ENCODE assay signal across 9 mouse cellular contexts in the genomic region with DNA sequence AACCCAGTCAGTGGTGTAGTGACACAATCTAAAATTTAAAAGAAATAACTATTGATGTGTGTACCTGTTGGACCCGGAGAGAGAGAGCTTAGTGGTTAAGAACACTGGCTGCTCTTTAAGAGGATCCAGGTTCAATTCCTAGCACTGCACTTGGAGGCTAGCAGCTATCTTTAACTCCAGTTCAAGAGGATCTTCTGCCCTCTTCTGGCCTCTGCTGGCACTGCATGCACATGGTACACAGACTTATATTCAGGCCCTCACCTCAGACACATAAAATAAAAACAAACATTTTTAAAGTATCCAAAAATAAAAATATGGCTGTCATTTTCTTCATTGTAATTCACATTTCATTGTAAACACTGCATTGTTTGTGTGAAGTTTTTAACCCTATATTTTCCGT. TPM values are rescaled to one million over a fixed set of nuclear protein-coding genes. Genes with fewer than 3 reads are reported as not detected.
DNase-seq lines count a peak whose midpoint lies in the region; ATAC-seq lines count a peak whose summit lies in the region.
"Had no signal": no experiment of that assay in that cellular context is flagged by ENCODE, and none has a peak within 500 bp of the region (broad histone marks: within the 10 kb centered on the region; RNA-seq: fewer than 3 reads in every experiment).

No protein-coding gene starts in this region.

- H3K4me1 ChIP-seq in hindbrain, embryonic 11.5 days (replicated peaks; ENCODE audit: control insufficient read depth, insufficient read depth, low read length), result no peaks in the 10 kb centered on the region
- H3K4me1 ChIP-seq in hindbrain, embryonic 14.5 days (replicated peaks; ENCODE audit: control insufficient read depth, insufficient read depth, low read length), result no peaks in the 10 kb centered on the region

- H3K27ac ChIP-seq in hindbrain, embryonic 11.5 days (ENCODE audit: low read depth, low read length), result no peak overlapping the region
- H3K27ac ChIP-seq in hindbrain, embryonic 14.5 days, result no peak overlapping the region

- DNase-seq in hindbrain, embryonic 11.5 days (ENCODE audit: low spot score), result peak; percentile 30
- DNase-seq in hindbrain, embryonic 14.5 days (ENCODE audit: low spot score), result no peak
- peak; percentile 25 for DNase-seq in urinary bladder, postnatal 14 days (ENCODE audit: low spot score)
- DNase-seq in urinary bladder, adult 2 months (ENCODE audit: low spot score), result no peak
- DNase-seq in induced T-regulatory cell, adult 2 months (ENCODE audit: low read depth), result peak; percentile 43
- no peak for DNase-seq in right cerebral cortex, postnatal 36 days (ENCODE audit: low spot score in 2 of 2)
- no peak for DNase-seq in gastrocnemius, adult 18-20 months (ENCODE audit: low spot score)
- DNase-seq: gastrocnemius, postnatal 36 days had no signal

- 94% methylated on average over 2 of the region's 2 CpGs for WGBS in hindbrain, embryonic 11.5 days
- 99% methylated on average over 2 of the region's 2 CpGs for WGBS in hindbrain, embryonic 14.5 days

- no peak overlapping the region for H3K4me2 ChIP-seq in hindbrain, embryonic 11.5 days (replicated peaks; ENCODE audit: low read depth, low read length)
- no peak overlapping the region for H3K4me2 ChIP-seq in hindbrain, embryonic 14.5 days (replicated peaks)

- H3K9ac ChIP-seq in hindbrain, embryonic 11.5 days (ENCODE audit: low read depth, low read length), result no peak overlapping the region
- no peak overlapping the region for H3K9ac ChIP-seq in hindbrain, embryonic 14.5 days

- no peaks in the 10 kb centered on the region for H3K9me3 ChIP-seq in hindbrain, embryonic 11.5 days (ENCODE audit: control insufficient read depth, low read length)
- H3K9me3 ChIP-seq in hindbrain, embryonic 14.5 days (ENCODE audit: control insufficient read depth, low read length), result no peaks in the 10 kb centered on the region

- H3K36me3 ChIP-seq in hindbrain, embryonic 11.5 days (ENCODE audit: control insufficient read depth, insufficient read depth, low read length), result no peaks in the 10 kb centered on the region
- H3K36me3 ChIP-seq in hindbrain, embryonic 14.5 days (replicated peaks; ENCODE audit: control insufficient read depth, insufficient read depth), result no peaks in the 10 kb centered on the region

- H3K4me3 ChIP-seq in hindbrain, embryonic 11.5 days (ENCODE audit: low read depth, low read length), result no peak overlapping the region
- no peak overlapping the region for H3K4me3 ChIP-seq in hindbrain, embryonic 14.5 days (replicated peaks; ENCODE audit: low read length)
- H3K4me3 ChIP-seq: myocyte had no signal

- no peak for ATAC-seq in hindbrain, embryonic 11.5 days (ENCODE audit: low FRiP score)
- ATAC-seq in hindbrain, embryonic 14.5 days (ENCODE audit: low FRiP score), result no peak

- H3K27me3 ChIP-seq in hindbrain, embryonic 11.5 days (ENCODE audit: control insufficient read depth, insufficient read depth, low read length), result no peaks in the 10 kb centered on the region
- H3K27me3 ChIP-seq in hindbrain, embryonic 14.5 days (ENCODE audit: control insufficient read depth, insufficient read depth, low read length), result no peaks in the 10 kb centered on the region

RNA-seq across cellular contexts. Expression of gene Galnt15, which starts 27.9 kb away (rescaled TPM):
- polyA plus RNA-seq in hindbrain, embryonic 11.5 days (2014; fragmentation: Nextera tagmentation; extraction: Ambion mirVana), result 0.18 and 0.23 TPM in 2 replicates
- polyA plus RNA-seq in hindbrain, embryonic 14.5 days (2014; fragmentation: Nextera tagmentation; extraction: Ambion mirVana), result 0.47 and 0.51 TPM in 2 replicates
- polyA plus RNA-seq in urinary bladder, adult 2 months (2012; rRNA removed), result 14.0 and 20.8 TPM in 2 replicates
- 1 to 10 TPM; 6.2 to 6.5 TPM for total RNA-seq in gastrocnemius, adult 18-20 months (2021)
- polyA plus RNA-seq: myocyte had no signal

RNA-seq across cellular contexts. Expression of gene Oxnad1, which starts 28.5 kb away (rescaled TPM):
- polyA plus RNA-seq in hindbrain, embryonic 11.5 days (2014; fragmentation: Nextera tagmentation; extraction: Ambion mirVana), result 12.6 and 17.9 TPM in 2 replicates
- 17.4 and 18.3 TPM in 2 replicates for polyA plus RNA-seq in hindbrain, embryonic 14.5 days (2014; fragmentation: Nextera tagmentation; extraction: Ambion mirVana)
- 19.9 and 21.9 TPM in 2 replicates for polyA plus RNA-seq in urinary bladder, adult 2 months (2012; rRNA removed)
- 10 to 100 TPM; 17.9 to 19.5 TPM for total RNA-seq in gastrocnemius, adult 18-20 months (2021)

RNA-seq across cellular contexts. Expression of gene Dph3, which starts 28.9 kb away (rescaled TPM):
- 83.3 and 84.3 TPM in 2 replicates for polyA plus RNA-seq in hindbrain, embryonic 11.5 days (2014; fragmentation: Nextera tagmentation; extraction: Ambion mirVana)
- 71.3 and 74.9 TPM in 2 replicates for polyA plus RNA-seq in hindbrain, embryonic 14.5 days (2014; fragmentation: Nextera tagmentation; extraction: Ambion mirVana)
- 35.7 and 48.1 TPM in 2 replicates for polyA plus RNA-seq in urinary bladder, adult 2 months (2012; rRNA removed)
- 100 to 1,000 TPM; 119 to 128 TPM for total RNA-seq in gastrocnemius, adult 18-20 months (2021)

Comparison
In these comparisons a context has a peak if more than half of its experiments do, and no peak if none do; other contexts are left out.
1. DNase-seq: peak in hindbrain, embryonic 11.5 days (single experiment), urinary bladder, postnatal 14 days (single experiment) and induced T-regulatory cell, adult 2 months (single experiment); none in hindbrain, embryonic 14.5 days (single experiment), urinary bladder, adult 2 months (single experiment), right cerebral cortex, postnatal 36 days (0 of 2) and gastrocnemius, adult 18-20 months (single experiment).